Mouse (Mus musculus) neural tube, embryonic 13.5 days (tissue): ENCODE measurements around the gene Nifk. TPM values are rescaled to one million over a fixed set of nuclear protein-coding genes. Genes with fewer than 3 reads are reported as not detected.

Experiments used
- ATAC-seq: fragments of 200-750 bp; cut with Nextera tagmentation; 2 replicates; pipeline ENCODE4 v1.8.0; 2017; ENCODE audit warnings: low read depth, mild to moderate bottlenecking, moderate TSS enrichment, moderate library complexity
- H3K27ac ChIP-seq: fragments of 300-500 bp; sonication (generic); replicated peaks from 2 replicates; pipeline ENCODE4 v1.5.1; 2015; ENCODE audit warnings: moderate library complexity, mild to moderate bottlenecking, inconsistent platforms
- H3K27me3 ChIP-seq: fragments of 300-500 bp; sonication (generic); 2 replicates; pipeline ENCODE4 v1.6.1; 2015; ENCODE audit warnings: mild to moderate bottlenecking, inconsistent platforms
- H3K36me3 ChIP-seq: fragments of 300-500 bp; sonication (generic); 2 replicates; pipeline ENCODE4 v1.6.1; 2015; ENCODE audit warnings: mild to moderate bottlenecking, inconsistent platforms
- H3K4me1 ChIP-seq: fragments of 300-500 bp; sonication (generic); replicated peaks from 2 replicates; pipeline ENCODE4 v1.6.1; 2015; ENCODE audit warnings: inconsistent platforms
- H3K4me2 ChIP-seq: fragments of 300-500 bp; sonication (generic); 2 replicates; pipeline ENCODE4 v1.6.1; 2015; ENCODE audit warnings: inconsistent platforms, mild to moderate bottlenecking, moderate library complexity
- H3K4me3 ChIP-seq: fragments of 300-500 bp; sonication (generic); 2 replicates; pipeline ENCODE4 v1.5.1; 2015; ENCODE audit warnings: mild to moderate bottlenecking, inconsistent platforms
- H3K9ac ChIP-seq: fragments of 300-500 bp; sonication (generic); 2 replicates; pipeline ENCODE4 v1.6.1; 2015; ENCODE audit warnings: moderate library complexity, mild to moderate bottlenecking, inconsistent platforms
- H3K9me3 ChIP-seq: fragments of 300-500 bp; sonication (generic); 2 replicates; pipeline ENCODE4 v1.6.1; 2016; ENCODE audit warnings: inconsistent platforms
- WGBS: fragments of 180-500 bp; shearing (Covaris S2); methylation state at CpG from one replicate; pipeline ENCODE4 v1.1.7; 2015; 5-methylcytosine and 5-hydroxymethylcytosine counted together
- polyA plus RNA-seq: library from polyadenylated mRNA; unstranded; fragments of >200 nt; fragmentation: Nextera tagmentation; extraction: Ambion mirVana; gene quantifications from 2 replicates; pipeline ENCODE4 v1.2.1, GENCODE M21; 2015

The Nifk gene
- polyA plus RNA-seq, 1 experiment from 2014 or later, result 69.1 TPM

GRCm38 (mm10) chr1:118335847-118336246 lies 14.2 kb downstream of the Nifk start:
- Histone ChIP-seq H3K4me1 (no peaks in the 10 kb centered on the region), H3K27me3 (no peaks in the 10 kb centered on the region), H3K27ac (no peak overlapping the region), H3K9ac (no peak overlapping the region), H3K9me3 (no peaks in the 10 kb centered on the region), H3K4me2 (no peak overlapping the region), H3K36me3 (peaks cover 55% of the 10 kb centered on the region), H3K4me3 (no peak overlapping the region)
- no peak for ATAC-seq

- Histone ChIP-seq H3K4me2 (no peak overlapping the region), H3K4me1 (no peaks in the 10 kb centered on the region), H3K9me3 (no peaks in the 10 kb centered on the region), H3K9ac (no peak overlapping the region), H3K4me3 (no peak overlapping the region), H3K27me3 (no peaks in the 10 kb centered on the region), H3K36me3 (peaks cover 34% of the 10 kb centered on the region), H3K27ac (no peak overlapping the region)
- 75% methylated on average over 5 of the region's 5 CpGs for WGBS
- no peak for ATAC-seq
Observed at GRCm38 (mm10) chr1:118337921-118338320, 16.3 kb downstream of the Nifk start.

GRCm38 (mm10) chr1:118343649-118344435 lies 22.2 kb downstream of the Nifk start:
- no peak overlapping the region for H3K4me3 ChIP-seq
- no peaks in the 10 kb centered on the region for H3K36me3 ChIP-seq
- H3K27ac ChIP-seq, result no peak overlapping the region
- 47% methylated on average over 6 of the region's 6 CpGs for WGBS
- H3K4me1 ChIP-seq, result no peaks in the 10 kb centered on the region
- no peaks in the 10 kb centered on the region for H3K27me3 ChIP-seq
- ATAC-seq, result no peak
- no peak overlapping the region for H3K4me2 ChIP-seq
- no peak overlapping the region for H3K9ac ChIP-seq
- no peaks in the 10 kb centered on the region for H3K9me3 ChIP-seq

- Histone ChIP-seq H3K4me2 (no peak overlapping the region), H3K4me1 (no peaks in the 10 kb centered on the region), H3K27me3 (no peaks in the 10 kb centered on the region), H3K9me3 (no peaks in the 10 kb centered on the region), H3K36me3 (no peaks in the 10 kb centered on the region), H3K9ac (no peak overlapping the region), H3K4me3 (no peak overlapping the region), H3K27ac (no peak overlapping the region)
- WGBS, result 87% methylated on average over 3 of the region's 3 CpGs
- no peak for ATAC-seq
Observed at GRCm38 (mm10) chr1:118349922-118350321, 28.3 kb downstream of the Nifk start.

DNA sequence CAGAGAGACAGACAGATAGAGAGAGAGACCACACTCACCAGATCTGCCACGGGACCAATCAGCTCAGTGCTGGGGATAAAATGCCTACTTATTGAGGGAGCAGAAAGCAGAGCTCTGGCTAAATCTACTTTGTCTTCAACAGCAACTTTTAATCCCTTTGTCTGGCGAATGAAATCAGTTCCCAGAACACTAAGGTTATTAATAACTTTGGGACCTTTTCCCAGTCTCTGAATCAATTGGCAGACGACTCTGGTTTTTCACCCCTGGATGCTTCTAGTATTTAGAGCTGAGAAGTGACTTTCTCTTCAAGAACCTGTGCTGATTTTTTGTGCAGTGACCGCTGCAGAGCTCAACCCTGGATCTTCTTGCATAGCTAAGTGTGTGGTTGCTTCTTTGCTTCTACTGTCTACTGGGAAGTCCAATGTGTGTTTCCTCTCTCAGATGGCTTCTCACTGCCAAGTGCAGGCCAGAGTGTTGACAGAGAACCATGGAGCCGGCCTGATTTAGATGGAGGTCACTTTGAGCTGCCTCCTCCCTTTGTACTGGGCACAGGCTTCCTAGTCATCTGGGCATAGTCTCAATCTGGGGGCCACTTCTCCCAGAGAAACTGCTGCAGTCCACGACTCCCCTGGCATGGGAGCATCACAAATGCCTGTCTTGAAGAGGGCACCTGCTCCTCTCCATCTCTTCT lies 37.6 kb downstream of the Nifk start:
- no peaks in the 10 kb centered on the region for H3K9me3 ChIP-seq
- no peak overlapping the region for H3K9ac ChIP-seq
- H3K36me3 ChIP-seq, result no peaks in the 10 kb centered on the region
- no peak for ATAC-seq
- no peaks in the 10 kb centered on the region for H3K4me1 ChIP-seq
- no peak overlapping the region for H3K4me2 ChIP-seq
- no peak overlapping the region for H3K27ac ChIP-seq
- WGBS, result 79% methylated on average over 6 of the region's 6 CpGs
- H3K4me3 ChIP-seq, result no peak overlapping the region
- no peaks in the 10 kb centered on the region for H3K27me3 ChIP-seq

DNA sequence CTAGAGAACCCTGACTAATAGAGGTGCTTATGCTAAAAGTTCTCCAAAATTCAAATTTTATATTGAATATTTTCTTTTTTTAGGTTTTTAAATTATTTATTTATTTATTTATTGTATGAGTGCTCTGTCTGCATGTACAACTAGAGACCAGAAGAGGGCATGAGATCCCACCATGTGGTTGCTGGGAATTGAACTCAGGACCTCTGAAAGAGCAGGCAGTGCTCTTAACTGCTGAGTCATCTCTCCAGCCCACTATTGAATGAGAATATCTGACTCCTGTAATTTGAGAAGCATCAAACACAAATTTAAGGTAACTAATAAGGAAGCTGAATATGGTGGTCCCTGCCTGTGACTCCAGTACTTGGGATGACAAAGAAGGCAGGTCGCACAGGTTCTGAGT lies 46.3 kb downstream of the Nifk start:
- Histone ChIP-seq H3K27ac (no peak overlapping the region), H3K4me3 (no peak overlapping the region), H3K27me3 (no peaks in the 10 kb centered on the region), H3K9ac (no peak overlapping the region), H3K9me3 (no peaks in the 10 kb centered on the region), H3K4me2 (no peak overlapping the region), H3K36me3 (no peaks in the 10 kb centered on the region), H3K4me1 (no peaks in the 10 kb centered on the region)
- WGBS, result 97% methylated on average over 1 of the region's 1 CpGs
- no peak for ATAC-seq

DNA sequence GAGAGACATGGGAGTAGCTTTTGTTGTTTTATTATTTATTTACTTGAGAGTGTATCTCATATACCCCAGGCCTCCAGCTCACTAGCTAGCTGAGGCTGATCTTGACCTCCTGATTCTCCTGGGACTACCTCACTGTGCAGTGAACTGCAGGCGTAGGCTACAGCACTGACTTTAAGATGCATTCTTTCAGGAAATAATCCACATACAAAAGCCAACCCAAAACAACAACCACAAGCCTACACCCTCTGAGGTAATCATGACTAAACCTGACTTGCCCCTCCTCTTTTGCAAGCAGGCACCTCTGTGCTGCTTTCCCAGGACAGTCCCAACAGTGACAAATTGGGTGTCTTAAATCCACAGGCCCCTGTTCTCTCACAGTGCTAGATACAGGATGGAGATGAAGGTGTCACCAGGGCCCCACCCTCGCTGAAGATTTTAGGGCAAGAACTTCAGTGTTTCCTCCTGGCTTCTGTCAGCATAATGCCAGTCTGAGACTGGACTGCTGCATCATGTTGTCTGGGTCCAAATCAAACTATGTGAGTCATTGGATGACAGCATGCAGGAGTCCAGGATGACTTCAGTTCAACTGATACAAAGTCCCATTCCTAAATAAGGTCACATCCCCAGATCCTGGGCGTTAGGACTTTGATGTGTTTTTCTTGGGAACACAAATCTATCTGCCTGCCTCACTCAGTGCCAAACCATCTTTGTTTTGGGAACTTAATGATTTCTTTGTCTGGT lies 47.3 kb downstream of the Nifk start:
- Histone ChIP-seq H3K4me3 (no peak overlapping the region), H3K4me2 (no peak overlapping the region), H3K4me1 (no peaks in the 10 kb centered on the region), H3K36me3 (no peaks in the 10 kb centered on the region), H3K27me3 (no peaks in the 10 kb centered on the region), H3K27ac (no peak overlapping the region), H3K9me3 (no peaks in the 10 kb centered on the region), H3K9ac (no peak overlapping the region)
- WGBS, result 64% methylated on average over 3 of the region's 3 CpGs
- ATAC-seq, result no peak

GRCm38 (mm10) chr1:118377784-118378183 lies 56.1 kb downstream of the Nifk start:
- WGBS, result 82% methylated on average over 5 of the region's 5 CpGs

GRCm38 (mm10) chr1:118380105-118380786 lies 58.6 kb downstream of the Nifk start:
- H3K4me2 ChIP-seq, result no peak overlapping the region
- ATAC-seq, result no peak
- H3K4me1 ChIP-seq, result no peaks in the 10 kb centered on the region
- H3K4me3 ChIP-seq, result no peak overlapping the region
- no peaks in the 10 kb centered on the region for H3K9me3 ChIP-seq
- no peaks in the 10 kb centered on the region for H3K36me3 ChIP-seq
- WGBS, result 77% methylated on average over 8 of the region's 8 CpGs
- H3K9ac ChIP-seq, result no peak overlapping the region
- H3K27ac ChIP-seq, result no peak overlapping the region
- H3K27me3 ChIP-seq, result no peaks in the 10 kb centered on the region

More at GRCm38 (mm10) chr1:118377784-118378183, 56.1 kb downstream of the Nifk start:
- Histone ChIP-seq H3K9ac (no peak overlapping the region), H3K27me3 (no peaks in the 10 kb centered on the region), H3K9me3 (no peaks in the 10 kb centered on the region), H3K4me1 (no peaks in the 10 kb centered on the region), H3K4me2 (no peak overlapping the region), H3K27ac (no peak overlapping the region), H3K36me3 (no peaks in the 10 kb centered on the region), H3K4me3 (no peak overlapping the region)
- no peak for ATAC-seq
